Mouse (Mus musculus) ovary, postnatal 36 days (tissue): Measurements from ENCODE around the gene Cdkl1.

Source experiments
- DNase-seq: peaks from one replicate; pipeline ENCODE4 v3.0.0; 2022; ENCODE audit warnings: low spot score, mixed read lengths

Gene Cdkl1

DNA sequence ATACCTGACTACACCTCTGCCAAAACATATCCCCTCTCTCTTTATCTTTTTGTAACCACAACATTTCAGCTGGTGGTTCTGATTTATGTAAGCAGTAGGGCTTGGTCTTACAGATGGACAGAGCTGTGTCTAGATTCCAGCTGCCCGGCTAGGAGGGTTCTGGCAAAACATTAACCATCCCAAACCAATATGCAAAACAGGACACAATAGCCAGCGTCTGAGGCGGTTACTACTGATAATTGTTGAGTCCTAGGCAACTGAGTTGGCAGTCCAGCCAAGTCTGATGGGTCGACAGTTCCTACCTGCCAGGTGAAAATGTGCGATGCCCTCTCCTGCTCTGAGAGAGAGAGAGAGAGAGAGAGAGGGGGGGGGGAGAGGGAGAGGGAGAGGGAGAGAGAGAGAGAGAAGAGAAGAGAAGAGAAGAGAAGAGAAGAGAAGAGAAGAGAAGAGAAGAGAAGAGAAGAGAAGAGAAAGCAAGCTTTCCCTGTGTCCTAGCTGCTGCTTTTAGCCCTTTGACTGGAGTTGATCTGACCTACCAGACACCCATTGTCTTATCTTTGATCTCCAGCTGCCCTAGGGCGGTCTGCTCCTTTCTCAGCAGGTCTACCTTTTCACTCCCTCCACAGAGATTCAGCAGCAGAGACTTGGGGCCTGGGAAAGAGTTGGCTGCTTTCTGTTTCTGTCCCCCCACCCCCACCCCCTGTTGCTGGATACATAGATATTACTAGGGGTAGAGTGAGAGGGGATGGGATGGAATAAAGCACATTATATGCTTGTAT is 7.6 kb downstream of the Cdkl1 start:
- no peak for DNase-seq

DNA sequence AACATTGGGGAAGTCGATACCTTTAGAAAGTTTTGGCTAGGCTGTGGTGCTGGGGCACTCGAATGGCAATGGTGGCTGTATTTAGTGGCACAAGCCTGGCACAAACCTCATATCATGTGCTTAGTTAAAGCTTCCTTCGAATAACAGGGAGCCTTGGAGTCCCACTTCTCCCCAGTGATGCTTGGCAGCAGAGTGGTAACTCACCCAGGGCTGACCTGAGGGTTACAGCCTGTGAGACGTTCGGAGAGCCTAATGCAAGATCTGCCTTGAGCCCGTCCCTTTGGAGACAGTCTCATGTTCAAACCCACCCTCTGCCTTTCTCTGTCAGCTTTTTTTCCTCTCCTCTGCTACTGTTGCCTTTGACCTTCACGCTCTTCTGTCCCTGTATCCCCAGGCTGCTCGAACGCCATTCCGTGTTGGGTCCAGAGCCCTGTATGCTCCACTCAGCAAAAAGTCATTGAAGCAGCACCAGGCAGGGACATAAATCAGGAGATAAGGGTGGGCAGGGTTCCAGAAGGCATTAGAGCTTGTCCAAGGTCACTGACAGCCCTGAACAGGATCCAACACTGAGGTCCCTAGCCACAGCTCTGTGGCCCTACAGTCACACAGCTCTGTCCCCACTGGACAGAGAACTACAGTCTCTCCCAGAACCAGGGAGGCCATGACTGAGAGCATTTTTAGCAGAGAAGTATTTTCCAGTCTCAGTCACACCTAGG is 9.0 kb downstream of the Cdkl1 start:
- DNase-seq: peak; percentile 42

DNA sequence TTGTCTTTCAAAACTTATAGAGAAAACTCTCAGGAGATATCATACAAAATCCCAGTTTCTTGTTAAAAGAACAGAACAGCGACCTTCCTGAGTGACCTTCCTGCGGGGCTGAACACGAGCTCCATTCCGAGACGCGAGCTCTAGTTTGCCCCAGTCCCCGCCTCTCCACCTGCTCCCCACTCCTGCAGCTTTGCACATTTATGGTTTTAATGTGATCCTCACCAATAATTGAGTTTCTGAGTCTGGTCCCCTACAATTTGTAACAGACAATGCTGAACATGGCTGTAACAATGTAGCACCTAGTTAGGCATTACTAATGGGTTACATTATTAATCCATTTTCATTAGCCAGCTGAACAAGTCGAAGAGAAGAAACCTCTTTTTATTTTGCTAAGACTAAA is 9.6 kb downstream of the Cdkl1 start:
- DNase-seq: no peak

DNA sequence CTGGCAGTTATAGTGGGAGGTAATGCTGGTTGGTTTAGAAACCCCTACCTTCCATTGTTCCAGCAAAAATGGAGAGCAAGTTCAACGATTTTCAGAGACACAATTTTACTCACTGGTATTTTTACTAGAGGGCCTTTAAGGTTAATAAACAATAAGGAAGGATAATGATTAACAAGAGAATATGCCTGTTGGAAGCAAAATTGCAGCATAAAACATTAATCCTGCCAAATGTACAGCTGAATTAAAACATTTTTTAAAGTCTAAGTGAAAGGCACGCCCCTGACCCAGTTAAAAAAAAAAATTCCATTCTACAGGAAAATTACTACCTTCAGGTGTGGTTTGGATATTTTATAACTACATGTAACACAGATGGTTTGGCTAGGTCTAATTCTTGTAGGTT is 13.1 kb downstream of the Cdkl1 start:
- DNase-seq: no peak

DNA sequence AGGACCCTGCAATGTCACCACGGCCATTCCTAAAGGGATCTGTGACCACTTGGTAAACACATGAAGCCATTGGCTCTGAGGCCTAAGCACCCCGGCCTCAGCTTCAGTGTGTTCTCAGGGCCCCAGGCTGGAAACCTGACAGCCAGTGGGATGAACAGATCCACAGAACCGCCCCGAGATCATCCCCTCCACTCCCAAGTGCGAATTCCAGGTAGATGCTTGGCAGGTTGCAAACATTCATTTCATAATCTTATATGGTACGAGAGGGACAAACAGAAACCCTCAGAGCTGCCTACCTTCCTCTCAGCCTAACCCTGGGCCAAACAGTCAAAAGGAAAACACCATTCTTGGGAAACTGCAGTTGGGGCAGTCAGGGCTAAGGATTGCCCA is 13.7 kb downstream of the Cdkl1 start:
- DNase-seq: no peak

DNA sequence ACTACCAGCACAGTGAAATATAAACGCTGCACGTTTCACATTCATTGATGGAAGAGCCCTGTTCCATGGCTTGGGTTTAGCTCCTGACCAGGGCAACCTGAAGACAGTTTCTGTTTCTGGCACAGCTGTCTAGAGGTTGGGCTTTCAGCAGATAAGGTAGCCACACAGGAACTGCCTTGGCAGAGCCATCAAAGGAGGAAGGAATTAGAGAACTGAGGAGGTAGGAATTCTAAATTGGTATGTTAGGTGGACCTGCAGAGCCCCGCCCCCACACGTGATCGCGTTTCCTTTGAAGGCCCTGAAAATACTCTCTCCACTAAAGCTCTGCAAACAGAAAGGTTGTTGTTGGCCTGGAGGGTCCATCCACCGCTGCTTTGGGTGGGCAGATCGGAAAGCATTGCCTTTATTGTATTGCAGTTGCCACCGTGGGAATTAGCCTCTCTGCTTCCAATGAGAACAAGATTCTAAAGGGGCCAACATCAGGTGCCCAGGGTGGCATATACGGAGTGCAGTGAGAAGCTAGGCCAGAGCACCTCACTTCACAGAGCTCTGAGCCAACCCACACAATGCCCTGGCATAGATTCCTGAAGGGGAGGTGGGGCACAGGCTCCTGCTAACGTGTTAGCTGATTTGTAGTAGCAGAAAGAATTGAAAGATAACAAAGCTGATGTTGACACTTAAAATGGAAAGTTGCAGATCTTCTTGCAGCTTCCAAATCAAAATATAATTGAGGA is 14.3 kb downstream of the Cdkl1 start:
- DNase-seq: peak; percentile 30

DNA sequence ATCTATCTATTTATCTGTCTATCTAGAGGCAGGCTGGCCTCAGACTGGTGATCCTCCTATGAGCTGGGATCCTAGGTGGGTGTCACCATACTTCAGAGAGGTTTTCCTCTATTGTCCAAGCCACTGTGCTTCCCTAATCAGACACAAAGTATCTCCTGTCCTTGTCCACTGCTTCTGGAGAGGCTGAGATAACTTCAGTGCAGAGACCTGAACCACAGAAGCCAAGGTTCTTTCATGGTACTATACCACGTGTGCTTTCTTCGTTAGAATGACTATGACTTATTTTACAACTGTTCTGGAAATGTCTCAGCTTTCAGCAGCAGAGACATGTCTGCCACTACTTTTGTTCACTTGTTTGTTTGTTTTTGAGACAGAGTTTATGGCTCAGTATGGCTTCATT is 22.2 kb downstream of the Cdkl1 start:
- DNase-seq: no peak

DNA sequence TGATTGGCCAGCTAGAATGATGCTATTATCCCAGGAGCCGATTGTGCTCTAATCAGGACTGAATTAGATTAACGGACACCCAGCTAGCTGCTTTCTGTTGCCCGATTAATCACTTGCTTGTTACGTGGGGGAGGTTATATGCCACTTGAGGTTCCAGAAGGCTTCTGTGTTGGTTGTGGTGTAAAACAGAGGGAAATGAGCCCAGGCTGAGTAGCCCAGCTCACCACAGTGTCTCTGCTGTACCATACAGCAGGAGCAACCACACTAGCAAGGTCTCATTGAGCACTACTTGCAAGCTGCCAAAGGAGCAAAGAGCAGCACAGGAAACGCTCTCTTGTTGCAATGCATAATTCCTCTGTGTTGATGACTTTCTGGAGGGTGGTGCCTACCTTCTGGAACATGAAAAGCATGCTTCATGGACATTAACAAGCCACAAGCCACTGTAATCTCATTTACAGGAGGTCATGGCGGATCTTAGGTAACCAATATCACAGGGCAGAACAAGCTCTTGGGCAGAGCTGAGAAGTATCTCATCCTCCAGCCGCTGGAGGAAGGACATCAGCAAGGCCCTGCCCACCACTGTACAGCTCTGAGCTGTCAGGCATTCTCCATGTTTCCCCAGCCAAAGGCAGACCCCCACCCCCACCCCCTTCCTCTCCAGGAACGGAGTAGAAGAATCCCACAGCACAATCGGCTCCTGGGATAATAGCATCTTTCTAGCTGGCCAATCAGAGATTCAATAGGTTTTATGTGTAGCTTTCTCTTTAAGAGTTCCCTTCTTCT is 23.4 kb downstream of the Cdkl1 start:
- no peak for DNase-seq

DNA sequence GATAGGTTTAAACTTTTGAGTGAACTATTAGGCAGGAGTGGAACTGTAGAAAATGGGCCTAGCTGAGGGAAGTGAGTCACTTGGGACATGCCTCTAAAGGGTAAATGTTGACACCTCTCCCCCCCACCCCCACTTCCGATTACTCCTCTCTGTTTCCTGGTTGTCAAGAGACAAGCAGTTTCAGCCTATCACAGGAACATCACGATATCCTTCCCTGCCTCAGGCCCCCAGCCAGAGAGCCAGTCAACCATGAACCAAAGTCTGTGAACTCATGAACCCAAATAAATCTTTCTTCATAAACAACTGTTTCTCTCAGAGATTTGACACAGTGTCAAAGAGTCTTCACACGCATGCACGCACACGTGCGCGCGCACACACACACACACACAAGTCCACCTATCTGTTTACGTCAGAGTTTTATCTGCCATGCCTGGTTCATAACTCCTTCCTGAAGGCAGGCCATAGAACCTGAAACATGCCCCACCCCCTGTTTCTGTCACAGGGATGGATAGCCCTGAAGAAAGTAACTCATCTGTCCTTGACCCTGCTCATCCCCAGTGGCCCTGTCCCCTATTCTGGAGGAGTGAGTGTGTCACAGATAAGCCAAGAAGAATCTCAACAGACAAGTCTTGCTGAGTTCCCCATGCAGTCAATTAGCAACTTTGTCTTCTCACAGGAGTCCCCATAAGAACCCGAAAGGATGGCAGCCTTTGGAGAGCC is 24.7 kb downstream of the Cdkl1 start:
- no peak for DNase-seq

DNA sequence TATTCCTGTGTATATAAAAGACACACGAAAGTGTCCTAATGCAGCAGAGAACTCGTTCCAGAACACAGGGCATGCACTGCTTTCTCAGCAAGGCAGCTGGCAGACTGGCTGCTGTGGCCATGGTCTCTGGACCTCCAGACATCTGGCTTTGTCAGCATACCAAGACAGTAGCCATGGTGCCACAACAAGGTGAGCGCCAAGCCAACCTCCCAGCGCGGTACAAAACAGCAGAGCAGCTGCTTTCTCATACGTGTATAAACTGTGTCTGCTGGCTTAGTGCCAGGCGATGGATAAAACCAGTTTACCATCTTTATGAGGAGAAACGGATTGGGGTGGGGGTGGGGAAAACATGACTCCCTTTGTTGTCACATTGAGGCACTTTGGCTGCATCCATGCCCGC is 25.5 kb downstream of the Cdkl1 start:
- DNase-seq: no peak

DNA sequence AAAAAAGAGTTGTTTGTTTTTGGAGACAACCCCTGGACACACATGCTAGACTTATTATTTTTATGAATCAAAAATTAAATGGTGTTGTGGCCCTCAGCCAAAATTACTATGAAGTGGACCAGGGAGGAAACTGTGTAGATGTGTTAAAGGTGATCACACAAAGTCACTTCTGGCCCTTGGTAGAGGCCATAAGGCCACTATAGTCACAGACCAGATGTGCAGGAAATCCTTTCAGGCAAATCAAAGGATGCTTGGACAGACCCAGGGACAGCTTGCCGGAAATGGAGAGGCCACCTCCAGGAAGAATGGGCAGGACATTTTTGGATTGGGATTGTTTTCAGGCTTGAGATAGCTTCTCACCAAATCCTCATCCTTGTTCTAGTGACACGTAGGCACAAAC is 29.5 kb downstream of the Cdkl1 start:
- no peak for DNase-seq

DNA sequence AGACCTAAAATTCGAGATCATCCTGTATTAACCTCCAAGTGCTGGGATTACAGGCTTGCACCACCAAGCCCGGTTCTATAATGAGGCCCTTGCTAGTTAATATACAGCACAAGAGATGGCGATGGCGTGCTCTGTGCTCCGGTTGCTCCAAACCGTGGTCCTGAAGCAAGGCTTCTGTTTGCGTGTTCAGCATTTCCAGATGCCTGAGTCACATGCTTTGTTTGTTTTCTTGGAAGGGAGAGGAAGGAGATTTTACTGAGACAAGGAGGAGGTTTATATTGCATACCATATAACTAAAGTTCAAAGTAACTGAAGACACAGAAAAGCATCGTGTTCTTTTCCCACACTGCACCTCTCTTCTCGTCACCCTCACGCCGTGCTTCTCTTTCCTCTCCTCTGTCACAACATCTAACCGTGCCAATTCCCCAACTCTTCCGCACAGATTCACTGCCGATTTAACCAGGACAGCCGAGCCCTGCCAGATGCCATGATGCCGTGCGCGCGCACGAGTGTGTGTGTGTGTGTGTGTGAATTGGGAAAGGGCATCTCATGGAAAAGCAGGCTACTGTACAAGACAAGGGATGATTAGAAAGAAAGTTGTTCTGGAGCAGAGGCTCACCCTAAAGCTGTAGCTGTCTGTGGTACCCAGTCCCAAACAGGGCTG is 30.2 kb downstream of the Cdkl1 start:
- no peak for DNase-seq

DNA sequence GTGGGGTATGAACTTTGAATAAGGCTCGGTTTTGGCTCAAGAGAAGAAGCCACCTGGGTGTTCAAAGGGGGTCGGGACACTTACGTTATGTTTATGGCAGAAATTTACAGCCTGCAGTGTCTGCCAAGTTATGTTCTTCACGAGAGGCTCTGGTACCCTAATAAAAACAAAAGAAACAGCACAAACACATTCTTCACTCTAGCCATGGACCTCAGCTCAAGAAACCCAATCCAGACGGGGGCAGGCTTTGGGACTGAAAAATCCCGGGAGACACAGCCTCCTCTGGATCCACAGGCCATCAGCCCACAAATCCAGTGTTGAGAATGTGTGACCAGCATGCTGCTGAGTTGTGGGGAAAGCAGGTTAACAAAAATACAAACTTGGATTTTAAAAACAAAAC is 31.1 kb downstream of the Cdkl1 start:
- no peak for DNase-seq

DNA sequence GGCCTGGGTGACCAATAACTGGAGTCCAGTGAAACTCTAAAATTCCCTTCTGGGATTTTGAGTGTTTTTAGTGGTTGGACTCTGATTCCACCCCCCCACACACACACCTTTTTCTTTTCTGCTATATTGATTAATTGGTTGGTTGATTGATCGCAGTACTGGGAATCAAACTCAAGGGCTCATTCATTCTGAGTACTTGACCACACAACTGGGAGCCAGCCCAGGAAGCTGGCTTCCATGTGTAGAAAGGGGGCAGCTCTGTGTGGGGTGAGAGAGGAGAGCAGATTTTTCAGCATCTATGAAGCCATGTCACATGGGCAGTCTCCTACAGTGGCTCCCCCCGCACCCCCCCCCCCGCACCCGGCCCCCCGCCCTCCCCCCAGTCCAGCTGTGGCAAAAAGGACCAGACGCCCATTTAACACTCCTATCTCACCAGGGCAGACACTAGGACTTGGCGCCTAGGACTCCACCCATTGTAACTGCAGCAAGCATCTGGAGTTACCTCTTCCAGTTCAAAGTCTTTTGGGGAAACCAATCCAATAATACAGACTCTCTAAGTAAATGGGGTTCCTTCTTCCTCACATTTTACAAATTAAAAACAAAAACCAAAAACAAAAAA is 31.7 kb downstream of the Cdkl1 start:
- no peak for DNase-seq

DNA sequence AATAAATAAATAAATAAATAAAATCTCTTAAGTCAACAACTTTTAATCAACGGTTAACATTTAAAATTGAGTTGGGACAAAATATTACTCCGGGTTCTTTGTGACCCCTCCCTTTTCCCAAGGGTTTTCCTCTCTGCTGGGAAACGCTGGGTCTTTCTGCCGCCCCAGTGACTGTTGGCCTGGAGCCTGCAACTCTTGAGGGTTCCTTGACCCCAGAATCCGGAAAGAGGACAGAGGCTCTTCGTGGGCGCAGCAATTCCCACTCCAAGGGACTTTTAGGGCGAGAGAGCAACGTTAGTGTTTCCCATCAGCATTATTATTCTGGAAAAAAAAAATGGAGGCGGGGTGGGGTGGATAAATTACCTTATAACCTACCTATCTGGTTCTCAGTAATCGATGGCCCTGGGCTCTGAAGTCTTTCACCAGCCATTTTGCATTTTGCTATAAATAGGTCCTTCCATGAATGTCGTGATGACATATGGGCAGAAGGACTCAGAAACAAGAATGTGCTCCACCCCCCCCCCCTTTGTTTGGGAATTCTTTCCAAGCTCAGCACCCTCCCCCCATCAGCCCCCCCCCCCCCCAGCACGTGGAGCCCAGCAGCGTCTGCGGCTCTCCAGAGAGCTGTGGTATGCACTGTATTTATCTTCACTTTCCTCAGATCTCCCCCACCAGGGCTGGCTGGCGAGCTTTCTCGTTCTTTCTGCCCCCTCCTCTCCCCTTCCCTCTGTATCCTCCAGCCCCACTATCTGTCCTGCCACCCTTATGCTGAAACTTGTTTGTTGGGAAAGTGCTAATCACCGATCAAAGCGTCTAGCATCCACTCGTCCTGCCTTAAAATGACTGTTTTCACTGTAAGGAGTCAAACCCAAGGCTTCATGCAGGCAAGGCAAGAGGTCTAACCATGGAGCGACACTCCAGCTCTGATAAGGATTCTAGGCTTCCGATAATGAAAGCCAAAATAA is 32.6 kb downstream of the Cdkl1 start:
- peak; percentile 45 for DNase-seq

DNA sequence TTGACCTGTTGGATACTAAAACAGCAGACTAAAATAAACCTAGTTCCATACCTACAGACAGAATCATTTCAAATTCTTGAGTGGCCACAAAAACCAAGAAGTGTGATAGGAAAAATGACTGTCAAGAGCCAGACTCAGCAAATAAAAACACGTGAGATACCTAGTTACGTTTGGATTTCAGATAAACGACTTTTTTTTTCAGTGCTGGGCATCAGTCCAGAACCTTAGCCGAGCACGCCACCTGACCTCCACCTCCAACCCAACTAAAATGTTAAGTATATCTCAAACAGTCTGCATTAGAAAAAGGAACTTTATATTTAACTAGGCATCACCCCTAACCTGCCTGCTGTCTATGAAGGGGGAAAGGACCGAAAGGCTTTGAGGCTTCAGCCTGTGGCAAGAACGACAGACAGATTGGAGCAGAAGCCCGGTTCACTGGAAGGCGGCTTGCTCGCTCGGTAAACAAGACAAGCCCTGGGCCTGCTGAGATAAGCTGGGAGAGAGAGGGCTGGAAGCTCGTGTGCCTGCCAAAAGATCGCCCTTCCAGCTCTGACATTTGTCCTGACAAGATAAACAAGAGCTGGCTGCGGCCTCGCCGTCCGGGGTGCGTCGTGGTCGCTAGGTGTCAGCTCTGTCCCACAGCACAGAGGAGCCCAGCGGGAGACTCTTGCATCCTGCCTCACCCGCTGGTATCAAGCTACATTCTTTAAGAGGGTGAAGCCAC is 33.5 kb downstream of the Cdkl1 start:
- DNase-seq: peak; percentile 88

DNA sequence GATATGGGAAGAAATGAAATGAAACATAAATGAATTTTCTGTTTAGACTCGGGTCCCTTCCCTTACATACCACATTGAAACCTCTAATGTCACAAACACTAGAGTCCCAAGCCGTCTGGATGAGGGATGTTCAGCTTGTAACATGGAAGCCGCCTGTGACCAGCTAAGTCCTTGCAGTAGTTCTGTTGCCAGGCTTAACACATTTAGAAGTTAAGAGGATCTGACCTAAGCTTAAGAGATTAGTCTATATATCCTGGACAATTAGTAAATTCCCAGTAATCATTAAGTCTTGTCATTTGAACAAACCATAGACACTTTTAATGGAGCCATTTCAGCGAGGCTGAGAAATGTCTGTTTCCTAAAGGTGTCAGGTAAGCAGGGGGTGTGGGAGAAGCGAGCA is 35.1 kb downstream of the Cdkl1 start:
- DNase-seq: no peak

DNA sequence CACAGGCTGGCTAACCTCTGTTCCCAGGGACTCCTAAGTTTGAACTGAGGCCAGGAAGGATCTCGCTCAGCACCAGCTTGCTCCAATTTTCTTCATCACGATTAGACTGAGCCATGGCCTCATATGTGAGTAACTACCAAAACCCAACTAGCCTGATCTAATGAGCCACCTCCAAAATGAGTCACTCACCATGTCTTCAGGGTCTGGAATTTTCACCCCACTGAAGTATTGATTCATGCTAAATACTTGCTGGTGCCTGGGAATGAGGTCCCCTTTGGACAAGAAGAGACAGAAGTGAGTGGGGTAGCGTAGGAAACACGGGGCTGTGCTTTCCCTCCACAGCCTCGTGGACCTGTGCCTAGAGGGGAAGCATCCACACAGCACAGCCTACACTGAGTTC is 37.1 kb downstream of the Cdkl1 start:
- DNase-seq: no peak

DNA sequence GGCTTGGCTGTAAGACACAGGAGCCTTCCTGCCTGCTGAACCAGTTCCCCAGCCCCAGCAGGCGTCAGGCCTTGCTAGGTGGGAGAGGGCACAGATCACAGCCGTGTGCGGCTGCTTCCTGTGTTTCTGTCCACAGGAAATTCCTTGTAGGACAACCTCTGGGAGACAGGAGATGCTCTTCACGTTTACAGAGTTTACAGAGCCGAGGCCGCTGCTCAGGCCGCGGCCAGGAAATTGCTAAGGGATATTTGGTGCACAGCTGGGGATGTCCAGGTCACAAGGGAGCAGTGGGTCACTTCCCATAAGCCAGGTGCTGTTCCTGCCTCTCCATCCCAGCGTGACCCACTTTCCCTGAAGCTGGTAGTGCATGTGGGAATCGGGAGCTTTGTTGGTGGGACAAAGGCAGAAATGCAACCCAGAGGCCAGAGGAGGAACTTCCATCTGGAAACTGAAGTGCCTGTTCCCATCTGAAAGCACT is 39.2 kb downstream of the Cdkl1 start:
- DNase-seq: no peak
